Mouse (Mus musculus) frontal cortex, postnatal 25 days (tissue): Measurements from ENCODE around the gene Senp5.

Source experiments
- DNase-seq, 2 experiments: peaks; one replicate each; pipeline ENCODE4 v3.0.0; 2022; ENCODE audit warnings: low spot score in 2 of 2

The Senp5 gene

GRCm38 (mm10) chr16:31940586-31940985 is 62.5 kb downstream of the Senp5 start:
- no peak for DNase-seq

GRCm38 (mm10) chr16:31938856-31939255 is 64.2 kb downstream of the Senp5 start:
- DNase-seq: no peak

DNA sequence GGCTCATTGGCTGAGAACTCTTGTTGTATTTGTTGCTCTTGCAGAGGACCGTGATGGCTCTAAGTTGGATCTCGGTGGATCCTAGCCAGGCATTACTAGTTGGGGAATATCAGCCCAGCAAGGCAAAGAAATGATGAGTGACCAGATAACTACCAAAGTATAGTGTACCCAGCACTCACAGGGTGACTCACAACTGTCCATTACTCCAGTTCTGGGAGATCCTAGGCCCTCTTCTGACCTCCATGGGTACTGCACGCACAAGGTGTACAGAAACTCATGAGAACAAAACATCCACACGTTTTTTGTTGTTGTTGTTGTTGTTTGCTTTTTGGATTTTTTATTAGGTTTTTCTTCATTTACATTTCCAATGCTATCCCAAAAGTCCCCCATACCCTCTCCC is 66.5 kb downstream of the Senp5 start:
- no peak for DNase-seq

DNA sequence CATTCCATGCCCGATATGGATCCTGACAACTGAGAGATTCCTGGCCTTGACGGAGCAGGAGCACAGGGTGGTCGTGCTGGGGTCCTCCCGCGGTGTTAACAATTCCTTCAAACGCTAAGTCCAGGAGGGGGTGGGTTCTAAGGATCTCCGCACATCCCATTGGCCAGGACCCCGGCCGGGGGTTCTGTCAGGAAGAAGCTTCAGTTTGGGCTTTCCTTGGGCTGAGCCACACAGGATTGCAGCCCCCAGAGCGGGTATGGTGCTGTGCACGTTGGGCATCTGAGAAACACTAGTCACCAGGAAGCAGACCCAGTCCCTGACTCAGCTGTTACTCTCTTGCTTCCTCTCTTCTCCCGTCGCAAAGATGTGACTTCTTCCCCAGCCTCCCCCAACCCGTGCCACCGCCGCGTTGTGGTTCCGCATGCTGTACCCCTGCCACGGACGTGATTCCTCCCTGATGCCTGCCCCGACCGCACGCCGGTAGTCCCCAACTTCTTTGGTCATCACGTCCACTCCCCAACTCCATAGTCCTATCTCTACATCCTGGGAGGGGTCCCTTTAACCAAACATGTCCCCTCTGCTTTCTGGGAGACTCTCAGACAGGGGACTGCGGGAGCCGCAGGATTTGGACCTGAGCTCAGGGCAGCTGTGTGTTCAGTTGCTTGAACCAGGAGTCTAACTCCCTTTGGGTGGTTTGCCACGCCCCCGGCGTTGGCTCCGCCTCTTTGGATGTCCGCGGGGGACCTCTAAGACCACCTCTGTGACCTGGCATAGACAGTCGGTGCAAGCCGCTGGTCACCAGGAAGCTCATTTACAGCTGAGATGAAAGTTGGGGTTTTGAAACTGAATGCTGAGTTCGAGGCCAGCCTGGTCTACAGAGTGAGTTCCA is 67.8 kb downstream of the Senp5 start:
- DNase-seq: peak in 1 of 2 experiments; percentile 27

DNA sequence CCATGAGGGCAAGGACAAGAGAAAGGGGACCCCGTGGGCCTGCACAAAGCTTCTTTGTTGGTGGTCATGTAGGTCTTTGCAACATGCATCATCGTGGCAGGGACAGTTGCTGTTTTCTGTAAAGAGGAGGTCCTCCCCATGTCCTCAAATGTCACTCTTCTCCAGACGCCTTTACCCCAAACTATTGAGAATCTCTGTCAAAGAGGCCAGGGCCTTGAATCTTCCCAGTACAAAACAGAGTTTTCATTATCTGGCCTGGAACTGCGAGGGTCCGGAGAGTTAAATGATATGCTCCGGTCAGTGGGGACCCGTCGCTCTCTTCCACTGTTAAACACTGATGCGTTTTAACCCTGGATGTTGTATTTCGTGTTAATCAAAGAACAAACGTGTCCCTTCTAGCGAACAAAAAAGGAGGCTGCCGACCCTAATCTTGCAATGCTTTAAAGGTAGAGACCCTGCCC is 68.5 kb downstream of the Senp5 start:
- DNase-seq: peak in 1 of 2 experiments; percentile 21

- DNase-seq: peak in 1 of 2 experiments; percentile 32
Observed at GRCm38 (mm10) chr16:31933751-31934549, 69.1 kb downstream of the Senp5 start, which contains the start of gene Pigz. Gene Pigz (plus strand): TSS chr16:31933851.

- peak; percentile 76 to 86 for DNase-seq
Observed at GRCm38 (mm10) chr16:31932840-31933697, 70.0 kb downstream of the Senp5 start.

- DNase-seq: no peak
Observed at GRCm38 (mm10) chr16:31932255-31932654, 70.8 kb downstream of the Senp5 start.

DNA sequence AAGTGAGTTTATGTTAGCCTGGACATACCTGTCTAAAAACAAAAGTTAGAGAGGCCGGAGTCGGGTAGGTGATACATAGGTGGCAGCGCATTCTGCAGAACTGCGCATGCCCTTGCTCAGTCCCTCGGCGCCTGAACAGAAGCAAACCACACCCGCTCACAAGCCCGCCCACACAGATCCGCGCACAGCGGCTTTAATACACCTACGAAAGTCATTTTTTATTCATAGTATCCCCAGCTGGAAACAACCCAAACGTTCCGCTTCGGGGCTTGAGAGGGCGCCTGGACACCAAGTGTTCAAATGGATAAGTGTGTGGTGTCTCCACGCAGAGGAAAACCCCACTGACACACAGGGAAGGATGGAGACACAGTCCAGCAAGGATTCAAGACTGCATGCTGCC is 71.8 kb downstream of the Senp5 start:
- peak in 1 of 2 experiments; percentile 12 for DNase-seq

DNA sequence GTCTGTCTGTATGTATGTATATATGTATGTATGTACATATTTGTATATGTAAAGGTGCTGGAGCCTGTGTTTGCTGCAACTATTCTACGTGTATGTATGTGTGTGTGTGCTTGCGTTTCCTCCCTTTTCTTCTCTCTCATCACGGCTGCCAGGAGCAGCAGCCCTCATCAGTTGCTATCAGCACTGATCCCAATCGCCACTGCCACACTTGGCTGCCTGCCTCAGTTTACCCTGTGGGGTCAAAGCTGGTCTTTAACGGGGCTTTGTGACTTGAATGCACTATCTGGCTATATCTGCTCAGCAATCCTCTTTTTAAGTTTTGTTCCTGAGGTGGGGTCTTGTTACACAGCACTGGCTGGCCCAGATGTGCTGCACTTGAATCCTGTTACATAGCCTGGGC is 75.7 kb downstream of the Senp5 start:
- DNase-seq: no peak

DNA sequence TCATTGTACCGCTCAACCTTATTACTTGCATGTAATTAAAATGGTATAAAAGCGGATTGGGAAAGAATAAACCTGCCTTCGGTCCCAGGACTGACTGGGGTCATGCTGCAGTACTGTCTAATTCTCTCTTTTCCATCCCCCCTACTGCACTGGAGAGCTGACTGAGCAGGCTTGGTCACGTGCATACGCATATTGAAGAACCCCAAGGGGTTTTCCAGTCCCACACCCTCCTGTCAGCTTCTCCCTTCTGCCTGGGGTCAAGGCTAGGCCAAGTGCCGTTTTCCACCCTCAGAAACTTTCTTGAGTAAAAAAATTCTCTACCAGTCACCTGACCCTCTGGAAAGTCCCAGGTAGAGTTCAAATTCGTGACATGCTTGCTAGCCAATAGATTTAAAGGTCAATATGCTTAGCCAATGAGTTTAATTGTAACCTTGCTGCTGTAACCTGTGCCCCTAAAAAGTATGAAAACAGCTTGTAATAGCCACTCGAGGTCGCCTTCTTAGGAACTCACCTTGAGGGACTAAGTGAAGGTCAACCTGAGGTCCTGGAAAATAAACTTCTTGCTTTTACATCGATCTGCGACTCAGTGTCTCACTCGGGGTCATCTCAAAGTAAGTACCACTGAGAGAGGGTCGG is 76.4 kb downstream of the Senp5 start:
- DNase-seq: no peak

DNA sequence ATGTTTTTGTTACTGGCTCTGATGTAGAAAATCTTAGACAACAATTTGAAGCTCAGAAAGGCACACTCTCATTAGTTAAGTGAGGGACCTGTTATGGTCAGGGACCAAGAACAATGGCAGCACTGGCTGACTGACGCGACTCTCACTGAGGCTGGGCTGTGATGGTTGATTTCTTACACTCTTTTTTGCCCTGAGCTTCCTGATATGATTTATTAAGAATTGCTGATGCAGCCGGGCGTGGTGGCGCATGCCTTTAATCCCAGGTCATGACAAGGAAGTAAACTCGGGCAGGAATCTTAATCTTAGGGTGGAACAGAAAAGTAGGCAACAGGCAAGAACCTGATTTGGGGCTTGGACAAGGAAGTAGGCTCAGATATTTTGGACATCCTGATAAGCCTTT is 77.0 kb downstream of the Senp5 start:
- DNase-seq: no peak

- no peak for DNase-seq
Observed at GRCm38 (mm10) chr16:31924368-31924767, 78.7 kb downstream of the Senp5 start.

GRCm38 (mm10) chr16:31918248-31918724 is 84.8 kb downstream of the Senp5 start:
- peak; percentile 75 to 84 for DNase-seq

DNA sequence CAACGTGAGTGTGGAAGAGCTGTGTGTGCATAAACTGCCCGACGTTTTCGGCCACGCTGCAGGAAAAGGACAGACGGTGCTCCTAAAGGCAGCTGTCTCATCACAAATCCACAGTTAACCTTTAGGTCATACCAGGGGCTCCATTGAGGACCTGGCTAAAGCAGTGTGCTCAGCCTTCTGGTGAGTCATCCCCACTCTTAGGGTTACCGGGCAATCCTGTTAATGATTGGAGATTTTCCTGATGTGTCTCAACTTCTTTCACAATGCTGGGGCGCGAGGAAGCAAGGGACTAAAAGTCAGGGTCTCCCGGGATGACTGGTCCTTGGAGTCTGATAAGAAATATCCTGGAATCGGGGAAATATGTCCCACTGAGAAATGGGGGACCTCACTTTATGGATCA is 85.3 kb downstream of the Senp5 start:
- no peak for DNase-seq

DNA sequence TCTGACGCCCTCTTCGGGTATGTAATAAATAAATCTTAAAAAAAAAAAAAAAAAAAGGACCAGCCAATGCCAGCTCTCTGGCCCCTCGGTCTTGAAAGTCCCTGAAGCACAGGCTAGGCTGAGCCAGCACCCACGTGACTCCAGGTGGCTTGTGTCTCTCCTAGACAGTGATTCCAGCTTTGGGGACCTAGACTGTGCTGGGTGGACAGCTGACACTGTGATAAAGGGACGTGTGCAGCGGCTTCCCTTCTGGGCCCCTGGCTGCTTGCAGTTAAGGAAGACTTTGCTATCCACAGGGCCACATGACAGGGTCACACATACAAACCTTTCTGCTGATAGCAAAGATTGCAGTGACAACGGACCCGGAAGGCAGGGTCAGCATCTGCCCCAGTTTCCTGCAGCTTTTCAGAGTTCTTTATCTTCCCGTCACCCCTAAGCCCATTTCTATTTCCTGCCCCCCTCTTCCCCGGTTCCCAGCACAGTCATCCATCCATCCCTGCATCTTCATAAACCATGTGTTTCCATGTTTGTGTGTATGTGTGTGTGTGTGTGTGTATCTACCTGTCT is 92.7 kb downstream of the Senp5 start:
- DNase-seq: no peak
